Mouse (Mus musculus): Measurements from ENCODE around the gene Gemin5. TPM values are rescaled to one million over a fixed set of nuclear protein-coding genes. Genes with fewer than 3 reads are reported as not detected.
A peak's percentile ranks its signal among the peaks of the same experiment; 100 is the strongest.

The Gemin5 gene
- total and polyA plus RNA-seq, 3 experiments = 66.7 to 89.6 (median 88.6) TPM

DNA sequence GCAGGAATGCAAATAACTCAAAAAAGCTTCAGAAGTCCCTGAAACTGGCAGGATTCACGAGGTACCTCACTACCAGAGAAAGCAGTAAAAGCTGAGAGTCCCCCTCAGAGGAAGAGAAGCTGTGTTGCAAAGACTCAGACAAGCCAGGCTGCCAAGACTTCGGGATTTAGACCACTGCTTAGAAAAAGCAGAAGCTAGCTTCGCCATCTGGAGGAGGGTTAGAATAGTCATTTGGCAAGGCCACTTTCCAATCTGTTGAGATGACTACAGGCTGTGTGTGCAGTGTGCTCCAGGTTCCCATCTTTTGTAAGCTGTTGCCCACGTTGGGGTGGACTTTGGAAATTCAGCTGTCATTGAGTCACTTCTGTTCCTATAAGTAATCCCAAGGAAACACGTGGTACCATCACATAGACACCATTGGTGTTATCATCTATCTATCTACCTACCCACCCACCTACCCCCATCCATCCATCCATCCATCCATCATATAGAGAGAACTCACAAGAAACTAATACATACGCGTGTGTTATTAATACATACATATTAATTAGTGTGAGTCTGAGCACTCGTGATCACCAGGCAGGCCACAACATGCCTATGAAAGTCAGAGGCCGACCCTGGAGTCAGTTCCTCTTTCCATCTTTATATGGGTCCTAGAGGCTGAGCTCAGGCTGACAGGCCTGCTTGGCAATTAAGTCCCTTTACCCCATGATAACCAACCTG lies 24.5 kb downstream of the Gemin5 start:
- Histone ChIP-seq H3K9me3 (replicated peaks; ENCODE audit: low read length) (peaks cover 2% of the 10 kb centered on the region), H3K79me2 (replicated peaks; ENCODE audit: control insufficient read depth, extremely low read depth, insufficient read depth, poor library complexity, severe bottlenecking) (no peaks in the 10 kb centered on the region), H3K4me1 (ENCODE audit: control insufficient read depth in 1 of 2, insufficient read depth in 2 of 2) (peaks cover 11 to 23% of the 10 kb centered on the region in 2 experiments; a peak in 3 of 4 replicates), H3K9ac (ENCODE audit: insufficient read depth, low read depth) (peak overlapping the region; percentile 69), H3K27ac (ENCODE audit: insufficient read depth, low read depth) (peak overlapping the region; percentile 71), H3K27me3 (replicated peaks) (no peaks in the 10 kb centered on the region), H3K4me2 (ENCODE audit: insufficient read depth, low read depth, poor library complexity, severe bottlenecking) (peak overlapping the region; percentile 19), H3K36me3 (replicated peaks in 1 of 2; ENCODE audit: control insufficient read depth in 1 of 2, insufficient read depth in 1 of 2, low read length in 1 of 2) (peaks cover 69 to 91% of the 10 kb centered on the region in 2 experiments), H3K4me3 (replicated peaks in 1 of 3; ENCODE audit: low read depth in 2 of 3, low read length in 2 of 3, poor library complexity in 1 of 3) (no peak overlapping the region)
- in situ Hi-C loops (cut with MboI; ENCODE audit: low pct_ligation_motif_present, low pct_unique_long_range_greater_than_20kb, low sequenced_read_pairs) = no loop called here
- DNase-seq (ENCODE audit: extremely low read depth) = peak; percentile 91
- TF ChIP-seq USF1 (IDR thresholded peaks at IDR 0.05; ENCODE audit: low read depth, low read length) (peak; percentile 50), POLR2A (IDR thresholded peaks at IDR 0.05; ENCODE audit: low read depth, low read length) (no peak; the same call in 1 of the 2 replicates), USF2 (conservative IDR thresholded peaks at IDR 0.05; ENCODE audit: low read depth, low read length) (no peak; the same call in none of the 2 replicates), E2F4 (IDR thresholded peaks at IDR 0.05; ENCODE audit: insufficient replicate concordance, low read depth, low read length) (no peak), SIN3A (IDR thresholded peaks at IDR 0.05; ENCODE audit: low read length) (0 out of 2 replicates have a peak, but pooled peaks have one; percentile 57), CHD2 (IDR thresholded peaks at IDR 0.05; ENCODE audit: low read length) (peak; percentile 61; the same call in 1 of the 2 replicates), ETS1 (conservative IDR thresholded peaks at IDR 0.05; ENCODE audit: low read depth, low read length) (peak; percentile 58; the same call in 1 of the 2 replicates), PAX5 (IDR thresholded peaks at IDR 0.05; ENCODE audit: low read length) (no peak), ELF1 (IDR thresholded peaks at IDR 0.05; ENCODE audit: low read depth, low read length) (no peak; the same call in 1 of the 2 replicates), JUN (IDR thresholded peaks at IDR 0.05; ENCODE audit: insufficient read depth, low read depth, low read length) (no peak), ZMIZ1 (IDR thresholded peaks at IDR 0.05; ENCODE audit: low read depth, low read length) (no peak), KAT2A (IDR thresholded peaks at IDR 0.05; ENCODE audit: insufficient replicate concordance, low read length) (0 out of 2 replicates have a peak, but pooled peaks have one; percentile 32), ZC3H11A (IDR thresholded peaks at IDR 0.05; ENCODE audit: low read depth, low read length) (no peak), NRF1 (IDR thresholded peaks at IDR 0.05; ENCODE audit: low read depth, low read length) (0 out of 2 replicates have a peak, but pooled peaks have one; percentile 38), RAD21 (IDR thresholded peaks at IDR 0.05; ENCODE audit: low read depth, low read length) (peak; percentile 8; the same call in 1 of the 2 replicates), UBTF (IDR thresholded peaks at IDR 0.05; ENCODE audit: low read depth, low read length) (no peak), EP300 (IDR thresholded peaks at IDR 0.05; ENCODE audit: low read length) (peak; percentile 95), POLR2AphosphoS2 (IDR thresholded peaks at IDR 0.05; ENCODE audit: low read depth, low read length) (no peak), NELFE (IDR thresholded peaks at IDR 0.05; ENCODE audit: low read depth, low read length) (no peak), JUND (conservative IDR thresholded peaks at IDR 0.05; ENCODE audit: low read depth, low read length) (0 out of 2 replicates have a peak, but pooled peaks have one; percentile 7), MYC (IDR thresholded peaks at IDR 0.05; ENCODE audit: low read depth, low read length) (peak; percentile 83), BHLHE40 (IDR thresholded peaks at IDR 0.05; ENCODE audit: low read depth, low read length) (peak; percentile 99), MEF2A (IDR thresholded peaks at IDR 0.05; ENCODE audit: borderline replicate concordance, low read depth, low read length) (peak; percentile 87), ZNF384 (IDR thresholded peaks at IDR 0.05; ENCODE audit: low read depth, low read length) (no peak), ZKSCAN1 (IDR thresholded peaks at IDR 0.05; ENCODE audit: borderline replicate concordance, low read depth, low read length) (no peak), GABPA (IDR thresholded peaks at IDR 0.05; ENCODE audit: insufficient replicate concordance, low read depth, low read length) (no peak), RCOR1 (conservative IDR thresholded peaks at IDR 0.05; ENCODE audit: low read depth, low read length) (peak; percentile 89; the same call in 1 of the 2 replicates), MAFK (IDR thresholded peaks at IDR 0.05; ENCODE audit: insufficient replicate concordance, low read length) (no peak), TBP (conservative IDR thresholded peaks at IDR 0.05; ENCODE audit: low read depth, low read length) (peak; percentile 56; the same call in 1 of the 2 replicates), MAZ (IDR thresholded peaks at IDR 0.05; ENCODE audit: low read depth, low read length) (no peak), CHD1 (IDR thresholded peaks at IDR 0.05; ENCODE audit: low read depth, low read length) (peak; percentile 100), CTCF (conservative IDR thresholded peaks at IDR 0.05 in 1 of 2, IDR thresholded peaks at IDR 0.05 in 1 of 2; ENCODE audit: low read depth in 2 of 2, low read length in 2 of 2) (peak in 1 of 2 experiments; percentile 24; a peak in 1 of 4 replicates), TCF12 (IDR thresholded peaks at IDR 0.05; ENCODE audit: low read depth, low read length) (peak; percentile 85), SMC3 (IDR thresholded peaks at IDR 0.05; ENCODE audit: low read depth, low read length) (no peak), IRF4 (IDR thresholded peaks at IDR 0.05; ENCODE audit: low read depth, low read length) (peak; percentile 99), MXI1 (IDR thresholded peaks at IDR 0.05; ENCODE audit: low read depth, low read length) (peak; percentile 74; the same call in 1 of the 2 replicates), MAX (IDR thresholded peaks at IDR 0.05; ENCODE audit: low read length) (peak; percentile 87), HCFC1 (IDR thresholded peaks at IDR 0.05; ENCODE audit: low read depth, low read length) (peak; percentile 28; the same call in 1 of the 2 replicates)
- dilution Hi-C loops (cut with MboI; ENCODE audit: extremely low pct_ligation_motif_present, extremely low pct_unique_long_range_greater_than_20kb, low sequenced_read_pairs) = no loop called here

Data from CH12.LX (cell line).